Mouse (Mus musculus): ENCODE measurements around the gene Copa. TPM values are rescaled to one million over a fixed set of nuclear protein-coding genes. Genes with fewer than 3 reads are reported as not detected.

The Copa gene
- total RNA-seq (2023): 157 TPM

GRCm38 (mm10) chr1:172082101-172082898, at the start of gene Copa, which contains the start of gene Ncstn:
Gene Copa, plus strand, starts transcription at chr1:172082529.
Gene Ncstn, minus strand, starts transcription at chr1:172082795.

GRCm38 (mm10) chr1:172057491-172057921, 24.8 kb upstream of the Copa start, which contains the start of gene Nhlh1:
Gene Nhlh1, minus strand, starts transcription at chr1:172057573.

GRCm38 (mm10) chr1:172126376-172127347, 44.3 kb downstream of the Copa start, which contains the start of gene Pex19:
Gene Pex19, plus strand, starts transcription at chr1:172126755.

GRCm38 (mm10) chr1:172147835-172148278, 65.5 kb downstream of the Copa start, which contains the start of gene Dcaf8:
Gene Dcaf8, plus strand, starts transcription at chr1:172148084.

Other genes starting within 250 kb of the Copa start
- 113 TPM for gene Cd84, start 242.8 kb upstream of the Copa start, total RNA-seq (2023)
- gene Gm10521, start 186.9 kb upstream of the Copa start, total RNA-seq (2023): 14.8 TPM
- gene Slamf6, start 165.0 kb upstream of the Copa start, total RNA-seq (2023): 202 TPM
- 4.0 TPM for gene Vangl2, start 54.1 kb upstream of the Copa start, total RNA-seq (2023)
- gene Nhlh1, start 25.0 kb upstream of the Copa start, total RNA-seq (2023): not detected
- 93.9 TPM for gene Ncstn, start 266 bp downstream of the Copa start, total RNA-seq (2023)
- 48.9 TPM for gene Pex19, start 44.2 kb downstream of the Copa start, total RNA-seq (2023)
- 111 TPM for gene Dcaf8, start 65.6 kb downstream of the Copa start, total RNA-seq (2023)
- 64.3 TPM for gene Pea15a, start 124.3 kb downstream of the Copa start, total RNA-seq (2023)
- not detected for gene Casq1, start 137.3 kb downstream of the Copa start, total RNA-seq (2023)
- gene Atp1a4, start 175.9 kb downstream of the Copa start, total RNA-seq (2023): not detected
- gene Igsf8, start 179.1 kb downstream of the Copa start, total RNA-seq (2023): 17.3 TPM
- not detected for gene Atp1a2, start 215.5 kb downstream of the Copa start, total RNA-seq (2023)
- gene Kcnj9, start 246.8 kb downstream of the Copa start, total RNA-seq (2023): 0.12 TPM